Mouse (Mus musculus): ENCODE data around the gene Dph2.

Dph2 gene

GRCm38 (mm10) chr4:117891738-117892161, at the start of gene Dph2:
Gene Dph2, minus strand, starts transcription at chr4:117892032.
- DNase-seq (ENCODE audit: extremely low read depth, insufficient read length, low spot score) = peak; percentile 81

GRCm38 (mm10) chr4:117936964-117937363, 45.1 kb upstream of the Dph2 start:
- DNase-seq (ENCODE audit: extremely low read depth, insufficient read length, low spot score) = no peak

- DNase-seq (ENCODE audit: extremely low read depth, insufficient read length, low spot score) = peak; percentile 58
These were observed 42.2 kb upstream of the Dph2 start for GRCm38 (mm10) chr4:117934081-117934480.

GRCm38 (mm10) chr4:117933248-117933647, 41.4 kb upstream of the Dph2 start:
- DNase-seq (ENCODE audit: extremely low read depth, insufficient read length, low spot score) = peak; percentile 74

GRCm38 (mm10) chr4:117929391-117929881, 37.6 kb upstream of the Dph2 start, which contains the start of gene Artn:
Gene Artn, minus strand, starts transcription at chr4:117929763.
- DNase-seq (ENCODE audit: extremely low read depth, insufficient read length, low spot score) = peak; percentile 73

- DNase-seq (ENCODE audit: extremely low read depth, insufficient read length, low spot score) = peak; percentile 70
These were observed 36.9 kb upstream of the Dph2 start for GRCm38 (mm10) chr4:117928699-117929241.

GRCm38 (mm10) chr4:117928234-117928633, 36.4 kb upstream of the Dph2 start:
- DNase-seq (ENCODE audit: extremely low read depth, insufficient read length, low spot score) = peak; percentile 41

GRCm38 (mm10) chr4:117926545-117927482, 35.0 kb upstream of the Dph2 start:
- no peak for DNase-seq (ENCODE audit: extremely low read depth, insufficient read length, low spot score)

GRCm38 (mm10) chr4:117924916-117925315, 33.1 kb upstream of the Dph2 start:
- no peak for DNase-seq (ENCODE audit: extremely low read depth, insufficient read length, low spot score)

- no peak for DNase-seq (ENCODE audit: extremely low read depth, insufficient read length, low spot score)
These were observed 31.6 kb upstream of the Dph2 start for GRCm38 (mm10) chr4:117923450-117923849.

- no peak for DNase-seq (ENCODE audit: extremely low read depth, insufficient read length, low spot score)
These were observed 29.5 kb upstream of the Dph2 start for GRCm38 (mm10) chr4:117921358-117921757.

GRCm38 (mm10) chr4:117918762-117919161, 26.9 kb upstream of the Dph2 start:
- DNase-seq (ENCODE audit: extremely low read depth, insufficient read length, low spot score) = no peak

- no peak for DNase-seq (ENCODE audit: extremely low read depth, insufficient read length, low spot score)
These were observed 26.4 kb upstream of the Dph2 start for GRCm38 (mm10) chr4:117918261-117918660.

GRCm38 (mm10) chr4:117917847-117918246, 26.0 kb upstream of the Dph2 start:
- no peak for DNase-seq (ENCODE audit: extremely low read depth, insufficient read length, low spot score)

- no peak for DNase-seq (ENCODE audit: extremely low read depth, insufficient read length, low spot score)
These were observed 25.6 kb upstream of the Dph2 start for GRCm38 (mm10) chr4:117917402-117917801.

- no peak for DNase-seq (ENCODE audit: extremely low read depth, insufficient read length, low spot score)
These were observed 24.6 kb upstream of the Dph2 start for GRCm38 (mm10) chr4:117916386-117916785.

GRCm38 (mm10) chr4:117915489-117916105, 23.8 kb upstream of the Dph2 start:
- no peak for DNase-seq (ENCODE audit: extremely low read depth, insufficient read length, low spot score)

- DNase-seq (ENCODE audit: extremely low read depth, insufficient read length, low spot score) = peak; percentile 95
These were observed 23.0 kb upstream of the Dph2 start, which contains the start of gene Ipo13 for GRCm38 (mm10) chr4:117914591-117915442. Gene Ipo13, minus strand, starts transcription at chr4:117914999.

- DNase-seq (ENCODE audit: extremely low read depth, insufficient read length, low spot score) = peak; percentile 41
These were observed 22.2 kb upstream of the Dph2 start for GRCm38 (mm10) chr4:117914031-117914430.

- DNase-seq (ENCODE audit: extremely low read depth, insufficient read length, low spot score) = no peak
These were observed 21.6 kb upstream of the Dph2 start for GRCm38 (mm10) chr4:117913421-117913820.
